Mouse (Mus musculus) brain, embryonic 14.5 days (tissue): ENCODE data around the gene Ctcf. TPM values are rescaled to one million over a fixed set of nuclear protein-coding genes. Genes with fewer than 3 reads are reported as not detected.

Experiments
- DNase-seq: peaks from one replicate; pipeline ENCODE4 v3.0.0-alpha.2; 2011; ENCODE audit warnings: low read depth
- CTCF ChIP-seq: fragments of 200-500 bp; IDR thresholded peaks from 2 replicates; pipeline ENCODE4 v1.5.1; 2012; ENCODE audit warnings: inconsistent platforms, mild to moderate bottlenecking, moderate library complexity, borderline replicate concordance; ENCODE audit not compliant: insufficient read depth, insufficient read length; ENCODE audit errors: extremely low read depth
- POLR2A ChIP-seq: fragments of 200-500 bp; IDR thresholded peaks from 2 replicates; pipeline ENCODE4 v1.6.1; 2012; ENCODE audit warnings: mild to moderate bottlenecking, inconsistent platforms, borderline replicate concordance; ENCODE audit not compliant: poor library complexity, insufficient read depth, insufficient read length, severe bottlenecking; ENCODE audit errors: extremely low read depth
- polyA plus RNA-seq: library from polyadenylated mRNA; depleted of rRNA; stranded (reverse); fragments of >200 nt; gene quantifications from 2 replicates; pipeline ENCODE4 v1.2.3, GENCODE M21; 2012

Ctcf gene
- polyA plus RNA-seq, 1 experiment: 54.8 TPM

- no peak for TF ChIP-seq POLR2A
- TF ChIP-seq CTCF: no peak
- DNase-seq: no peak
Measured at GRCm38 (mm10) chr8:105699488-105700215, 63.3 kb downstream of the Ctcf start.

GRCm38 (mm10) chr8:105700566-105700965, 64.2 kb downstream of the Ctcf start:
- DNase-seq: no peak
- TF ChIP-seq CTCF (no peak), POLR2A (no peak)

- DNase-seq: peak; percentile 98
- TF ChIP-seq POLR2A (peak; percentile 75; the same call in 1 of the 2 replicates), CTCF (no peak)
Measured at GRCm38 (mm10) chr8:105700966-105701824, 64.8 kb downstream of the Ctcf start, which contains the start of the genes Acd and Pard6a. Acd (minus strand) TSS chr8:105701102. Pard6a (plus strand) TSS chr8:105701148.

GRCm38 (mm10) chr8:105702001-105702401, 65.6 kb downstream of the Ctcf start:
- TF ChIP-seq POLR2A (no peak), CTCF (no peak)
- peak; percentile 19 for DNase-seq

- no peak for DNase-seq
- TF ChIP-seq CTCF (no peak), POLR2A (no peak)
Measured at GRCm38 (mm10) chr8:105702731-105703415, 66.5 kb downstream of the Ctcf start.

- no peak for DNase-seq
- TF ChIP-seq CTCF: no peak
- no peak for TF ChIP-seq POLR2A
Measured at GRCm38 (mm10) chr8:105704146-105704812, 67.9 kb downstream of the Ctcf start.

GRCm38 (mm10) chr8:105704955-105705354, 68.6 kb downstream of the Ctcf start:
- no peak for DNase-seq
- TF ChIP-seq CTCF (no peak), POLR2A (no peak)

- no peak for DNase-seq
- TF ChIP-seq CTCF (no peak), POLR2A (no peak)
Measured at GRCm38 (mm10) chr8:105706426-105706825, 70.1 kb downstream of the Ctcf start.

- TF ChIP-seq CTCF (no peak), POLR2A (peak; percentile 26; the same call in 1 of the 2 replicates)
- peak; percentile 97 for DNase-seq
Measured at GRCm38 (mm10) chr8:105707498-105708403, 71.4 kb downstream of the Ctcf start, which contains the start of the genes 4933405L10Rik and Enkd1. 4933405L10Rik (plus strand) TSS chr8:105707655. Enkd1 (minus strand) TSS chr8:105708210.
